Mouse (Mus musculus): ENCODE measurements around the gene Csmd2.

DNA sequence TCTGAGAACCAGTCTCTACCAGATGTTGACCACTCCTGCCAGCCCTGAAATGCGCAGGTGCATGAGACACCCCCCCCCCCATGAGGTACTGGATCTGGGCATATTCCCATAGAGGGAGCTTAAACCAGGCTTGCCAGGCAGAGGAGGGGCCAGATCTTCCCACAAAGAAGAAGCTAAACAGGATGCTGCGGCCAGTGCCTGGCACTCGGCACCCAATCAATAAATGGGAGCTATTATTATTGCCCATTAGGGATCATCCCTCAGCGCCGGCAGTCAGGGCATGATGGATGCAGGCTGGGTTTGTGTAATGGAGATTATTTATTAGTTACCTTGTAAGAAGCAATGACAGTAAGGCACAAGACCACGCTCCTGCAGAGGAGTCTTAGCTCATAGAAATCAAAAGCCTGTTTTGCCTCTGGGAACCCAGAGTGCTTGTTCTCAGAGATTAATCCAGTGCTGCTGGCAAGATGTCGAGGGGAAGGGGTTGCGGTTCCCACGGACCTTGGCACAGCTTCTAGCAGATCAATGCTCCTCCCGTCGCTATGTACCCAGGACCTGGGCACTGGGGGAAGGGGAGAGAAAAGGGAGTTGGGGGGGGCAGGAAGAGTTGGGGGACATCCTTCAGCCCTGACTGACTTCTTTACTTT, 146.8 kb downstream of the Csmd2 start:
- TF ChIP-seq CTCF (IDR thresholded peaks at IDR 0.05) (no peak), EP300 (IDR thresholded peaks at IDR 0.05) (no peak)
